Mouse (Mus musculus) heart, adult 2 months (tissue): Measurements from ENCODE around the gene Tmem259.

Source experiments
- CTCF ChIP-seq: fragments of 200-600 bp; IDR thresholded peaks from 2 replicates; pipeline ENCODE4 v1.8.1; 2022; ENCODE audit warnings: antibody characterized with exemption, mild to moderate bottlenecking, moderate library complexity
- EP300 ChIP-seq: fragments of 200-500 bp; IDR thresholded peaks from 2 replicates; pipeline ENCODE4 v1.6.1; 2011; ENCODE audit warnings: low read depth, low read length, control low read depth; ENCODE audit not compliant: insufficient read depth
- POLR2A ChIP-seq: fragments of 200-500 bp; IDR thresholded peaks from 2 replicates; pipeline ENCODE4 v1.6.1; 2011; ENCODE audit warnings: mild to moderate bottlenecking, low read depth, low read length, control low read depth; ENCODE audit not compliant: insufficient read depth

DNA sequence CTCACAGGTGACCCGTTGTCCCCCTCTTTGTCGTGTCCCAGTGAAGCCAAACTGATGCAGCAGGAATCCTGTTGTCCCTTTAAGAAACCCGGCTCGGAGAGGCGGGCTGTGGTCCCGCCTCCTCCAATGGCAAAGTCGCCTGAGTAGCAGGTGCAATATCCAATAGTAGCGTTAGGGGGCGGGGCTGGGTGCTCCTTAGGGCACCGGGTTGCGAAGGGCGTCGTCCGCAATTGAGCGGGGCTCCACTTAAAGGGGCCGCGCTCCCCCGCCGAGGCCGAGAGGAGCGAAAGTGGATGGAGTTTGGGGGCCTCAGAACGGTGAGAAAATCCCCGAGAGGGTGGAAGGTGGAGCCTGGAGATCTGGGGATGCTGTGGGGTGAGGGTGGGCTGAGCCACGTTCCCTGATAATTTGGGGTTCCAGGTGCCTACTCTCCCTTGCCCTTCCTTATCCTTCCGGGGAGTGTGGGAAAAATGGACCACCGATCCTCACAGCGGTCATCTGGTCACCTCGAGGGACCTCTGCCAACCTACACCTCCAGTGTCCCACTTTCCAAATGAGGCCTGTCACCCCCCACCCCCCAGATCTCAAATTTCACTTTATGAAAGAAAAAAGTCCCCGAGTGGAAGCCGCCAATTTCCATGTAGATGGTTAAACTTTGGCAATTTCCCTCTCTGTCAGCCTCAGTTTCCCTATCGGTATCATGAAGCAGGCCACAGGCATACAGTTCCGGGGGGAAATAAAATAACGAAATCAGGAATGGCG, 12.3 kb upstream of the Tmem259 start, which contains the start of gene Abca7:
- peak; percentile 32; the same call in 1 of the 2 replicates for TF ChIP-seq CTCF
- TF ChIP-seq EP300: peak; percentile 4; the same call in 1 of the 2 replicates
- TF ChIP-seq POLR2A: peak; percentile 58; the same call in 1 of the 2 replicates
